Mouse (Mus musculus) lung, postnatal 36 days (tissue): ENCODE data around the gene Vmn1r77.
"Not testable (repeated sequence)": the region's sequence is repeated elsewhere in the genome, so short reads cannot be mapped to it uniquely, and the experiment has no call there.

Experiments
- DNase-seq: peaks from one replicate; pipeline ENCODE4 v3.0.0; 2022; ENCODE audit warnings: mixed read lengths

Gene Vmn1r77

DNA sequence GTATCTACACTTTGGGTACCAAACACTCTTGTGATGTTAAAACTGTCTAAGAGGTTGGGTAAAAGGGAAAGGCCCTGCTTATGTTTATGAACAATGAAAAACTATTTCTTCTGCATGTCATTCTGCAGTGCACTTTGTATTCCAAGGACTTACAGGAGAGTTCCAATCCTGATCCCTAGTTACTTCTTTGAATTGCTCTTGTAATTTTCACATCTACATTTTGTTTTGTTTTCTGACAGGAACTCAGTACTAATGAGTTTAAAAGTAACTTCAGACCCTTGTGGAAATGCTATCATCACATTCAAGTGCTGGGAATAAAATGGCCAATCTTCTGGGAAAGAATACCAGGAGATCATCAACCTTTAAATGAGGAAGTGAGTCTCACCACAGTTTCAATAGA, at the start of gene Vmn1r77:
TSS of gene Vmn1r77 (plus strand) at position 301 of the 400 bp plus-strand sequence.
- DNase-seq: not testable (repeated sequence)

DNA sequence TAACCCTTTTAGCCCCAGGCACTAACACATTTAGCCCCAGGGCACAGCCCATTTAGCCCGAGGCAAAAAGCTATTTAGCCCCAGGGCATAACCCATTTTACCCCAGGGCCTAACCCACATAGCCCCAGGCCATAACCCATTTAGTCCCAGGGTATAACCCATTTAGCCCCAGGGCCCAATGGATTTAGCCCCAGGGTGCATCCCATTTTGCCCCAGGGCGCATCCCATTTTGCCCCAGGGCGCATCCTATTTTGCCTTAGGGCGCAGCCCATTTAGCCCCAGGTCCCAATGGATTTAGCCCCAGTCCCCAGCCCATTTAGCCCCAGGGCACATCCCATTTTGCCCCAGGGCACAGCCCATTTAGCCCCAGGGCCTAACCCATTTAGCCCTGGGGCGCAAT, 25.1 kb upstream of the Vmn1r77 start:
- peak; percentile 0 for DNase-seq

GRCm38 (mm10) chr7:12012392-12012791, 24.2 kb upstream of the Vmn1r77 start:
- not testable (repeated sequence) for DNase-seq

DNA sequence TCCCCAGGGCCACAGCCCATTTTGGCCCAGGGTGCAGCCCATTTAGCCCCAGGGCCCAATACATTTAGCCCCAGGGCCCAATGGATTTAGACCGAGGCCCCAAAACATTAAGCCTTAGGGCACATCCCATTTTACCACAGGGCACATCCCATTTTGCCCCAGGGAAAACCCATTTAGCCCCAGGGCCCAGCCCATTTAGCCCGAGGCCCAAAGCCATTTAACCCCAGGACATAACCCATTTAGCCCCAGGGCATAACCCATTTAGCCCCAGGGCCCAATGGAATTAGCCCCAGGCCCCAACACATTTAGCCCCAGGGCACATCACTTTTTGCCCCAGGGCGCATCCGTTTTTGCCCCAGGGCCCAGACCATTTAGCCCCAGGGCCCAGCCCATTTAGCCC, 23.4 kb upstream of the Vmn1r77 start:
- DNase-seq: no peak

GRCm38 (mm10) chr7:12017829-12018228, 18.7 kb upstream of the Vmn1r77 start:
- DNase-seq: not testable (repeated sequence)

DNA sequence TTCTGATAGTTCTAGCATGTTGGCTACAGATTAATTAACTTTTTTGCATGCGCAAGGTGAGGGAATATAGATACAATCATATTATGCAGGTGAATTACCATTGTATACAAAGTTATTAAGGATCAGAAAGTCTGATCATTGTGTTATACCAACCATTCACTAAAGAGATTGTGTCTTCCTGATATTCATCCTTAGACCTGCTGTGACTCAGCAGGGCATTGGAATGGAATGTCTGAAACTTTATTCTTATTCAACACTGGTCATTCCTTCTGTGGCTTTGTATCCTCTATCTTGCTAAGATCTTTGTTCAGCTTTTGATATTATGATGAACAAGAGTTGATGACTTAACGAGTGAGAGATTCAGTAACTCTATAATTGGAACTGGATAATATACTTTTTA, 4.1 kb downstream of the Vmn1r77 start:
- DNase-seq: no peak
